Mouse (Mus musculus): ENCODE measurements around the gene Ankmy1. TPM values are rescaled to one million over a fixed set of nuclear protein-coding genes. Genes with fewer than 3 reads are reported as not detected.

Ankmy1 gene
- polyA plus RNA-seq, 1 experiment from 2014 or later, result 0.20 TPM

- H3K27me3 ChIP-seq (ENCODE audit: insufficient read depth, low read length), result no peaks in the 10 kb centered on the region
- 55% methylated on average over 3 of the region's 3 CpGs for WGBS
- no peak overlapping the region for H3K9ac ChIP-seq
- H3K27ac ChIP-seq (ENCODE audit: low read depth), result no peak overlapping the region
- ATAC-seq (ENCODE audit: insufficient read depth) (no peak), DNase-seq (no peak)
- H3K9me3 ChIP-seq (ENCODE audit: low read depth, low read length), result no peaks in the 10 kb centered on the region
- no peak for TF ChIP-seq CTCF (IDR thresholded peaks at IDR 0.05; ENCODE audit: low read depth)
- no peaks in the 10 kb centered on the region for H3K4me1 ChIP-seq (ENCODE audit: insufficient read depth)
- no peak overlapping the region for H3K4me2 ChIP-seq
- no peak overlapping the region for H3K4me3 ChIP-seq (ENCODE audit: low read depth, low read length)
- H3K36me3 ChIP-seq (ENCODE audit: insufficient read depth), result no peaks in the 10 kb centered on the region
Measured at GRCm38 (mm10) chr1:92892791-92893190, 9.9 kb downstream of the Ankmy1 start.

- no peak overlapping the region for H3K27ac ChIP-seq (ENCODE audit: low read depth)
- no peak for ATAC-seq (ENCODE audit: insufficient read depth)
- no peaks in the 10 kb centered on the region for H3K27me3 ChIP-seq (ENCODE audit: insufficient read depth, low read length)
- H3K36me3 ChIP-seq (ENCODE audit: insufficient read depth), result no peaks in the 10 kb centered on the region
- no peak overlapping the region for H3K4me2 ChIP-seq
- no peak overlapping the region for H3K9ac ChIP-seq
- no peaks in the 10 kb centered on the region for H3K9me3 ChIP-seq (ENCODE audit: low read depth, low read length)
- no peaks in the 10 kb centered on the region for H3K4me1 ChIP-seq (ENCODE audit: insufficient read depth)
- 58% methylated on average over 7 of the region's 7 CpGs for WGBS
- no peak for TF ChIP-seq CTCF (IDR thresholded peaks at IDR 0.05; ENCODE audit: low read depth)
- no peak overlapping the region for H3K4me3 ChIP-seq (ENCODE audit: low read depth, low read length)
- no peak for DNase-seq
Measured at GRCm38 (mm10) chr1:92888901-92889655, 13.6 kb downstream of the Ankmy1 start.

- Histone ChIP-seq H3K9ac (no peak overlapping the region), H3K4me3 (ENCODE audit: low read depth, low read length) (no peak overlapping the region), H3K4me1 (ENCODE audit: insufficient read depth) (no peaks in the 10 kb centered on the region), H3K27me3 (ENCODE audit: insufficient read depth, low read length) (no peaks in the 10 kb centered on the region), H3K4me2 (no peak overlapping the region), H3K36me3 (ENCODE audit: insufficient read depth) (no peaks in the 10 kb centered on the region), H3K27ac (ENCODE audit: low read depth) (no peak overlapping the region), H3K9me3 (ENCODE audit: low read depth, low read length) (no peaks in the 10 kb centered on the region)
- 77% methylated on average over 6 of the region's 6 CpGs for WGBS
- TF ChIP-seq CTCF (IDR thresholded peaks at IDR 0.05; ENCODE audit: low read depth), result no peak
- ATAC-seq (ENCODE audit: insufficient read depth), result no peak
- DNase-seq, result no peak
Measured at GRCm38 (mm10) chr1:92881982-92882381, 20.7 kb downstream of the Ankmy1 start.

- H3K9ac ChIP-seq, result no peak overlapping the region; the same call in 1 of the 2 replicates
- H3K27ac ChIP-seq (ENCODE audit: low read depth), result no peak overlapping the region
- H3K4me3 ChIP-seq (ENCODE audit: low read depth, low read length), result no peak overlapping the region
- no peaks in the 10 kb centered on the region for H3K9me3 ChIP-seq (ENCODE audit: low read depth, low read length)
- DNase-seq (no peak), ATAC-seq (ENCODE audit: insufficient read depth) (no peak)
- H3K4me2 ChIP-seq, result no peak overlapping the region
- no peaks in the 10 kb centered on the region for H3K36me3 ChIP-seq (ENCODE audit: insufficient read depth)
- H3K4me1 ChIP-seq (ENCODE audit: insufficient read depth), result no peaks in the 10 kb centered on the region
- 68% methylated on average over 5 of the region's 5 CpGs for WGBS
- H3K27me3 ChIP-seq (ENCODE audit: insufficient read depth, low read length), result no peaks in the 10 kb centered on the region
- TF ChIP-seq CTCF (IDR thresholded peaks at IDR 0.05; ENCODE audit: low read depth), result no peak
Measured at GRCm38 (mm10) chr1:92880101-92880500, 22.6 kb downstream of the Ankmy1 start.

GRCm38 (mm10) chr1:92879266-92879665 is 23.4 kb downstream of the Ankmy1 start:
- Histone ChIP-seq H3K4me3 (ENCODE audit: low read depth, low read length) (no peak overlapping the region), H3K4me2 (no peak overlapping the region), H3K9me3 (ENCODE audit: low read depth, low read length) (no peaks in the 10 kb centered on the region), H3K36me3 (ENCODE audit: insufficient read depth) (no peaks in the 10 kb centered on the region), H3K27me3 (ENCODE audit: insufficient read depth, low read length) (no peaks in the 10 kb centered on the region), H3K4me1 (ENCODE audit: insufficient read depth) (no peaks in the 10 kb centered on the region), H3K9ac (no peak overlapping the region), H3K27ac (ENCODE audit: low read depth) (no peak overlapping the region)
- TF ChIP-seq CTCF (IDR thresholded peaks at IDR 0.05; ENCODE audit: low read depth), result no peak
- no peak for DNase-seq
- 88% methylated on average over 12 of the region's 12 CpGs for WGBS
- no peak for ATAC-seq (ENCODE audit: insufficient read depth)

GRCm38 (mm10) chr1:92878066-92878741 is 24.5 kb downstream of the Ankmy1 start:
- Histone ChIP-seq H3K9ac (no peak overlapping the region), H3K27ac (ENCODE audit: low read depth) (no peak overlapping the region), H3K4me2 (no peak overlapping the region), H3K36me3 (ENCODE audit: insufficient read depth) (no peaks in the 10 kb centered on the region), H3K9me3 (ENCODE audit: low read depth, low read length) (no peaks in the 10 kb centered on the region), H3K27me3 (ENCODE audit: insufficient read depth, low read length) (no peaks in the 10 kb centered on the region), H3K4me1 (ENCODE audit: insufficient read depth) (no peaks in the 10 kb centered on the region), H3K4me3 (ENCODE audit: low read depth, low read length) (no peak overlapping the region)
- WGBS, result 74% methylated on average over 13 of the region's 13 CpGs
- no peak for TF ChIP-seq CTCF (IDR thresholded peaks at IDR 0.05; ENCODE audit: low read depth)
- ATAC-seq (ENCODE audit: insufficient read depth) (no peak), DNase-seq (no peak)

- Histone ChIP-seq H3K9ac (no peak overlapping the region), H3K4me2 (no peak overlapping the region), H3K27ac (ENCODE audit: low read depth) (no peak overlapping the region), H3K27me3 (ENCODE audit: insufficient read depth, low read length) (no peaks in the 10 kb centered on the region), H3K36me3 (ENCODE audit: insufficient read depth) (no peaks in the 10 kb centered on the region), H3K4me1 (ENCODE audit: insufficient read depth) (no peaks in the 10 kb centered on the region), H3K4me3 (ENCODE audit: low read depth, low read length) (no peak overlapping the region), H3K9me3 (ENCODE audit: low read depth, low read length) (no peaks in the 10 kb centered on the region)
- WGBS, result 56% methylated on average over 12 of the region's 12 CpGs
- TF ChIP-seq CTCF (IDR thresholded peaks at IDR 0.05; ENCODE audit: low read depth), result no peak
- DNase-seq (no peak), ATAC-seq (ENCODE audit: insufficient read depth) (no peak)
Measured at GRCm38 (mm10) chr1:92877431-92877978, 25.2 kb downstream of the Ankmy1 start.

All from lung, embryonic 14.5 days (tissue).